Comparison of ENCODE assay signal across 12 mouse cellular contexts in the genomic region with DNA sequence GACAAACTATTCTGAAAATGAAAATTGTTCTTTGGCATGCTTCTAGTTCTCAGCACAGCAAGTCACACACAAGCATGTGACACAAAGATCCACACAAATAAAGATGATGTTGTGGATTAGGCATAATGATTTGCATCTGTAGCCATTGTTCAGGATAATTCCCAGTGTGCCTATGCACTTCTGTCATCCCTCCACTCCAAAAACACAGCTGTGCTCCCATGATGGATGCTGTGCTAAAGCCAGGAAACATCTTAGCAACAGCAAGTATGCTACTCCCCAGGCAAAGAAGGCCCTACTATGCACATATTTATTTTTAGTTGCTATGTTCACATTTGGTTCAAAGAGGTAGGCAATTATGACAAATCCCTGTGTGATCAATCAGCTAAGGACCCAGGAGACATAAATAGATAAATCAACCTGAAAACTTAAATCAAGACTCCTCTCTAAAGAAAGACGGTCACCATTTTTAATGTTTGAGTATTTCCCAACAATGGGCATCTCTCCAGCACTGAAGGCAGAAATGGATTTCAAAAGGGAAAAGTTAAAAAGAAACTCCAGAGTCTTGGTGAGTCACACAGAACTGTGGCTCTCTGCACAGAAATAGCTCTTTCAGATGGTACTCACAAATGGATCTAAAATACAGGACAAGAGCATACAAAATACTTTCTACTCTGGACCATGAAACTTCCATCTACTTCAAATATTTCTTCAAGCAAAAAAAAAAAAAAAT.
DNase-seq lines count a peak whose midpoint lies in the region; ATAC-seq and TF ChIP-seq lines count a peak whose summit lies in the region.
"Had no signal": no experiment of that assay in that cellular context is flagged by ENCODE, and none has a peak within 500 bp of the region (broad histone marks: within the 10 kb centered on the region; RNA-seq: fewer than 3 reads in every experiment).

No protein-coding gene starts in this region.

- H3K27ac ChIP-seq in lung, embryonic 15.5 days, result peak overlapping the region; percentile 47; the same call in 1 of the 2 replicates
- H3K27ac ChIP-seq in embryonic facial prominence, embryonic 15.5 days (replicated peaks), result peak overlapping the region; percentile 17; the same call in 1 of the 2 replicates
- H3K27ac ChIP-seq in intestine, embryonic 15.5 days, result no peak overlapping the region

- no peaks in the 10 kb centered on the region for H3K36me3 ChIP-seq in lung, embryonic 15.5 days
- no peaks in the 10 kb centered on the region for H3K36me3 ChIP-seq in embryonic facial prominence, embryonic 15.5 days
- no peaks in the 10 kb centered on the region for H3K36me3 ChIP-seq in myocyte (ENCODE audit: control insufficient read depth, insufficient read depth)
- no peaks in the 10 kb centered on the region for H3K36me3 ChIP-seq in intestine, embryonic 15.5 days

- no peak for TF ChIP-seq CTCF in lung, adult 2 months (IDR thresholded peaks at IDR 0.05; ENCODE audit: insufficient read depth, low read length)

- H3K79me2 ChIP-seq in myocyte (ENCODE audit: control insufficient read depth, insufficient read depth), result no peaks in the 10 kb centered on the region

- DNase-seq in gastrocnemius, adult 18-20 months (ENCODE audit: low spot score), result peak; percentile 42
- DNase-seq in gastrocnemius, postnatal 4 days (ENCODE audit: low spot score in 2 of 2), result no peak
- DNase-seq in lung, adult 2 months, result no peak
- DNase-seq: cerebellum, adult 18-20 months; embryo, embryonic 11 days; heart, postnatal 36 days had no signal

- WGBS in lung, embryonic 15.5 days, result 42% methylated on average over 1 of the region's 1 CpGs
- 60% methylated on average over 1 of the region's 1 CpGs for WGBS in lung, adult 2 months
- WGBS in embryonic facial prominence, embryonic 15.5 days, result 57% methylated on average over 1 of the region's 1 CpGs
- WGBS in intestine, embryonic 15.5 days, result 58% methylated on average over 1 of the region's 1 CpGs

- ATAC-seq in lung, embryonic 15.5 days (ENCODE audit: borderline replicate concordance, extremely low read depth, low FRiP score, low TSS enrichment), result peak; percentile 57; the same call in 1 of the 2 replicates
- ATAC-seq in embryonic facial prominence, embryonic 15.5 days (ENCODE audit: insufficient number of reproducible peaks, low FRiP score, low TSS enrichment, low read depth), result no peak
- ATAC-seq in intestine, embryonic 15.5 days, result no peak

- H3K4me2 ChIP-seq in lung, embryonic 15.5 days, result no peak overlapping the region
- H3K4me2 ChIP-seq in embryonic facial prominence, embryonic 15.5 days (replicated peaks), result no peak overlapping the region
- peak overlapping the region; percentile 18 for H3K4me2 ChIP-seq in myocyte (ENCODE audit: low read depth)
- H3K4me2 ChIP-seq in intestine, embryonic 15.5 days (replicated peaks), result no peak overlapping the region

- no peak overlapping the region for H3ac ChIP-seq in myocyte (ENCODE audit: control insufficient read depth, insufficient read length)

- H3K9ac ChIP-seq in lung, embryonic 15.5 days, result no peak overlapping the region
- no peak overlapping the region for H3K9ac ChIP-seq in embryonic facial prominence, embryonic 15.5 days
- H3K9ac ChIP-seq in intestine, embryonic 15.5 days, result no peak overlapping the region

- no peaks in the 10 kb centered on the region for H3K9me3 ChIP-seq in lung, embryonic 15.5 days
- no peaks in the 10 kb centered on the region for H3K9me3 ChIP-seq in embryonic facial prominence, embryonic 15.5 days (replicated peaks)
- H3K9me3 ChIP-seq in intestine, embryonic 15.5 days, result no peaks in the 10 kb centered on the region
- H3K9me3 ChIP-seq: megakaryocyte, embryonic 14.5 days had no signal

- H3K4me1 ChIP-seq in lung, embryonic 15.5 days, result 0 out of 2 replicates have a peak, but pooled peaks cover 7% of the 10 kb centered on the region
- H3K4me1 ChIP-seq in lung, adult 2 months (ENCODE audit: control insufficient read depth, insufficient read depth, low read length), result no peaks in the 10 kb centered on the region
- peaks cover 7% of the 10 kb centered on the region; the same call in 1 of the 2 replicates for H3K4me1 ChIP-seq in embryonic facial prominence, embryonic 15.5 days
- no peaks in the 10 kb centered on the region for H3K4me1 ChIP-seq in intestine, embryonic 15.5 days (replicated peaks)
- H3K4me1 ChIP-seq: megakaryocyte, embryonic 14.5 days had no signal

- no peak for TF ChIP-seq POLR2A in lung, adult 2 months (IDR thresholded peaks at IDR 0.05; ENCODE audit: borderline replicate concordance, extremely low read depth, low read depth, low read length)
- TF ChIP-seq POLR2A in myocyte (IDR thresholded peaks at IDR 0.05; ENCODE audit: insufficient read length, low read depth), result no peak

- no peak overlapping the region for H3K4me3 ChIP-seq in lung, embryonic 15.5 days
- no peak overlapping the region for H3K4me3 ChIP-seq in lung, adult 2 months (replicated peaks; ENCODE audit: extremely low read depth, low read depth, low read length)
- no peak overlapping the region for H3K4me3 ChIP-seq in embryonic facial prominence, embryonic 15.5 days (replicated peaks)
- no peak overlapping the region for H3K4me3 ChIP-seq in myocyte
- no peak overlapping the region for H3K4me3 ChIP-seq in intestine, embryonic 15.5 days (replicated peaks)
- H3K4me3 ChIP-seq: megakaryocyte, embryonic 14.5 days had no signal

- peaks cover 15% of the 10 kb centered on the region for H3K27me3 ChIP-seq in lung, embryonic 15.5 days
- H3K27me3 ChIP-seq in embryonic facial prominence, embryonic 15.5 days, result no peaks in the 10 kb centered on the region; the same call in 1 of the 2 replicates
- no peaks in the 10 kb centered on the region for H3K27me3 ChIP-seq in myocyte (ENCODE audit: control insufficient read depth, insufficient read depth, insufficient read length)
- H3K27me3 ChIP-seq in intestine, embryonic 15.5 days (replicated peaks), result 0 out of 2 replicates have a peak, but pooled peaks cover 2% of the 10 kb centered on the region
- H3K27me3 ChIP-seq: CH12.LX had no signal

TF ChIP-seq in myocyte, 11 proteins besides CTCF, POLR2A, EP300 and RAD21:
- no peak for TF ChIP-seq POLR2AphosphoS2 (IDR thresholded peaks at IDR 0.05; ENCODE audit: insufficient read length, low read depth)
- no peak for TF ChIP-seq MYOG (IDR thresholded peaks at IDR 0.05; ENCODE audit: control insufficient read depth in 1 of 3, insufficient read depth in 1 of 3, insufficient read length in 2 of 3, low read depth in 2 of 3)
- TF ChIP-seq SRF (IDR thresholded peaks at IDR 0.05; ENCODE audit: control insufficient read depth, insufficient read length, low read depth), result no peak
- no peak for TF ChIP-seq USF1 (IDR thresholded peaks at IDR 0.05; ENCODE audit: low read depth)
- TF ChIP-seq MAX (IDR thresholded peaks at IDR 0.05; ENCODE audit: low read depth), result no peak
- TF ChIP-seq REST (IDR thresholded peaks at IDR 0.05; ENCODE audit: insufficient read depth, insufficient read length), result no peak
- no peak for TF ChIP-seq CEBPB (IDR thresholded peaks at IDR 0.05; ENCODE audit: insufficient read depth, poor library complexity, severe bottlenecking)
- TF ChIP-seq TCF12 (IDR thresholded peaks at IDR 0.05; ENCODE audit: insufficient read depth, poor library complexity, severe bottlenecking), result no peak
- TF ChIP-seq MYOD1 (IDR thresholded peaks at IDR 0.05; ENCODE audit: control insufficient read depth in 1 of 3, insufficient read length in 2 of 3, low read depth in 2 of 3), result no peak
- no peak for TF ChIP-seq E2F4 (IDR thresholded peaks at IDR 0.05; ENCODE audit: insufficient read depth)
- no peak for TF ChIP-seq TCF3 (IDR thresholded peaks at IDR 0.05; ENCODE audit: insufficient read length, low read depth)
